Mouse (Mus musculus) G1E (cell line): ENCODE results near the gene Smim24.

ENCODE experiments used
- CTCF ChIP-seq: IDR thresholded peaks from 2 replicates; pipeline ENCODE4 v1.5.1; 2012; ENCODE audit warnings: low read depth, low read length, inconsistent platforms, mixed read lengths
- GATA1 ChIP-seq: IDR thresholded peaks from 2 replicates; pipeline ENCODE4 v1.6.1; 2012; ENCODE audit warnings: borderline replicate concordance, low read length, inconsistent platforms, mixed read lengths
- POLR2AphosphoS5 ChIP-seq: IDR thresholded peaks from 2 replicates; pipeline ENCODE4 v1.6.1; 2012; ENCODE audit warnings: low read depth, low read length, inconsistent platforms; ENCODE audit not compliant: insufficient replicate concordance
- TAL1 ChIP-seq: conservative IDR thresholded peaks from 2 replicates; pipeline ENCODE4 v1.6.1; 2012; ENCODE audit warnings: low read depth, low read length, inconsistent platforms, mixed read lengths

DNA sequence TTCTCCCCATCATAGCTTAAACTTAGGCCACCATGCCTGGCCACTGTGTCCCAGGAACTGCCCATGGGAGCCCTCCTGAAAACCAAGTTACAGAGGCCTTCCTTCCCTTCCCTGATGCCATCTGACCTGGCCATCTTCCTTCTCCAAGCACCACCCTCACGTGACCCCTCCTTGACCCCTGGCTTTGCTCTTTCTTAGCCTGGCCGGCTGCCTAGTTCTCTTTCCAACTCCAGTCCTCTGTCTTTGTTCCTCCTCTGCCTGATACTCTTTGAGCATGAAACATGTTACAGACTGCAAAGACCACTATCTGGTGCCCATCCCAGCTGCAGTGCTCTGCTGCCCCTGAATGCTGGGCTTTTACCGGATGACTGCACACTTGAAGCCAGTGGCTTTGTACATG lies 3.5 kb upstream of the Smim24 start:
- TF ChIP-seq POLR2AphosphoS5 (no peak), CTCF (no peak), GATA1 (no peak), TAL1 (no peak)
